Mouse (Mus musculus) spleen, postnatal 10 days (tissue): ENCODE data around the gene Mta1.

Experiments
- DNase-seq, 2 experiments: peaks; one replicate each; pipeline ENCODE4 v3.0.0; 2021 to 2022; ENCODE audit warnings: low spot score in 2 of 2

The Mta1 gene

GRCm38 (mm10) chr12:113148381-113149035 is 50.4 kb downstream of the Mta1 start:
- DNase-seq, result peak in 1 of 2 experiments; percentile 82

- no peak for DNase-seq
These were observed 51.3 kb downstream of the Mta1 start for GRCm38 (mm10) chr12:113149341-113149740.

GRCm38 (mm10) chr12:113149896-113150295 is 51.8 kb downstream of the Mta1 start:
- peak in 1 of 2 experiments; percentile 59 for DNase-seq

GRCm38 (mm10) chr12:113150591-113150990 is 52.5 kb downstream of the Mta1 start:
- DNase-seq, result no peak

- no peak for DNase-seq
These were observed 53.0 kb downstream of the Mta1 start for GRCm38 (mm10) chr12:113151046-113151445.

GRCm38 (mm10) chr12:113151661-113152271 is 53.7 kb downstream of the Mta1 start:
- peak in 1 of 2 experiments; percentile 63 for DNase-seq

GRCm38 (mm10) chr12:113152272-113152661 is 54.2 kb downstream of the Mta1 start:
- DNase-seq, result peak in 1 of 2 experiments; percentile 62

- DNase-seq, result no peak
These were observed 55.0 kb downstream of the Mta1 start for GRCm38 (mm10) chr12:113152991-113153525.

GRCm38 (mm10) chr12:113153971-113154370 is 55.9 kb downstream of the Mta1 start:
- no peak for DNase-seq

- DNase-seq, result no peak
These were observed 56.6 kb downstream of the Mta1 start for GRCm38 (mm10) chr12:113154747-113155075.

- DNase-seq, result peak in 1 of 2 experiments; percentile 63
These were observed 57.1 kb downstream of the Mta1 start for GRCm38 (mm10) chr12:113155076-113155771.

- DNase-seq, result peak; percentile 99 to 100
These were observed 57.9 kb downstream of the Mta1 start, which contains the start of gene Tedc1 for GRCm38 (mm10) chr12:113155887-113156539. TSS of gene Tedc1 (plus strand) at chr12:113156421.

GRCm38 (mm10) chr12:113156540-113156929 is 58.5 kb downstream of the Mta1 start:
- DNase-seq, result no peak

GRCm38 (mm10) chr12:113157002-113157401 is 58.9 kb downstream of the Mta1 start:
- DNase-seq, result peak in 1 of 2 experiments; percentile 28

- DNase-seq, result no peak
These were observed 59.4 kb downstream of the Mta1 start for GRCm38 (mm10) chr12:113157521-113157920.

- no peak for DNase-seq
These were observed 59.9 kb downstream of the Mta1 start for GRCm38 (mm10) chr12:113157971-113158370.

- no peak for DNase-seq
These were observed 65.5 kb downstream of the Mta1 start for GRCm38 (mm10) chr12:113163561-113164006.

- peak; percentile 45 to 65 for DNase-seq
These were observed 70.0 kb downstream of the Mta1 start for GRCm38 (mm10) chr12:113168031-113168536.

GRCm38 (mm10) chr12:113176960-113177725 is 79.1 kb downstream of the Mta1 start:
- no peak for DNase-seq

GRCm38 (mm10) chr12:113181020-113181419 is 82.9 kb downstream of the Mta1 start:
- no peak for DNase-seq

- no peak for DNase-seq
These were observed 86.9 kb downstream of the Mta1 start for GRCm38 (mm10) chr12:113184945-113185344.
